Mouse (Mus musculus) cortical plate, adult 2 months (tissue): ENCODE data around the gene Ift22. TPM values are rescaled to one million over a fixed set of nuclear protein-coding genes. Genes with fewer than 3 reads are reported as not detected.
A peak's percentile ranks its signal among the peaks of the same experiment; 100 is the strongest.

Experiments
- H3K27ac ChIP-seq: fragments of 200-500 bp; 2 replicates; pipeline ENCODE4 v1.5.1; 2012; ENCODE audit warnings: low read length, control low read depth, inconsistent platforms; ENCODE audit not compliant: insufficient read depth
- H3K4me1 ChIP-seq: fragments of 200-500 bp; 2 replicates; pipeline ENCODE4 v1.6.1; 2011; ENCODE audit warnings: low read length; ENCODE audit not compliant: control insufficient read depth, insufficient read depth
- H3K4me3 ChIP-seq: fragments of 200-500 bp; 2 replicates; pipeline ENCODE4 v1.5.1; 2011; ENCODE audit warnings: mild to moderate bottlenecking, low read length, control low read depth; ENCODE audit not compliant: insufficient read depth
- CTCF ChIP-seq: fragments of 200-500 bp; IDR thresholded peaks from 2 replicates; pipeline ENCODE4 v1.5.1; 2011; ENCODE audit warnings: mild to moderate bottlenecking, control low read depth, low read length; ENCODE audit not compliant: insufficient read depth; ENCODE audit errors: extremely low read depth
- POLR2A ChIP-seq: fragments of 200-500 bp; IDR thresholded peaks from 2 replicates; pipeline ENCODE4 v1.6.1; 2011; ENCODE audit warnings: mild to moderate bottlenecking, low read length, control low read depth; ENCODE audit not compliant: insufficient read depth; ENCODE audit errors: extremely low read depth
- polyA plus RNA-seq: library from polyadenylated mRNA; depleted of rRNA; stranded (reverse); fragments of >200 nt; gene quantifications from 2 replicates; pipeline ENCODE4 v1.2.3, GENCODE M21; 2012; rRNA removed

Gene Ift22
- polyA plus RNA-seq, 1 experiment, result 79.9 TPM

DNA sequence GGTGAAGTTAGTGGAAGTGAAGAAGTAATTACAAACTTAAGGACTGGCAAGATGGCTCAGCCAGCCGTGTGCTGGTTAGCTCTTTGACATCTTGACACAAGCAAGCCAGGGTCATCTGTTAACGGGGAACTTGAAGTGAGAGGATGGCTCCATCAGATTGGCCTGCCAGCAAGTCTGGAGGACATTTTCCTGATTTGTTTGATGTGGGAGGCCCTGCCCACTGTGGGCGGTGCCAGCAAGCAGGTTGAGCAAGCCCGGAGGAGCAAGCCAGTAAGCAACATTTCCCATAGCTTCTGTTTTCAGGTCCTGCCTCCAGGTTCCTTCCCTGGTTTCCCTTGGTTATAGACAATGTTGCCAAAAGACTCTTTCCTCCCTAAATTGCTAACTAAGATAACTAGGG lies 47.7 kb downstream of the Ift22 start:
- H3K4me1 ChIP-seq, result peaks cover 9% of the 10 kb centered on the region
- H3K27ac ChIP-seq, result no peak overlapping the region
- H3K4me3 ChIP-seq, result no peak overlapping the region
- TF ChIP-seq POLR2A (no peak), CTCF (no peak)

DNA sequence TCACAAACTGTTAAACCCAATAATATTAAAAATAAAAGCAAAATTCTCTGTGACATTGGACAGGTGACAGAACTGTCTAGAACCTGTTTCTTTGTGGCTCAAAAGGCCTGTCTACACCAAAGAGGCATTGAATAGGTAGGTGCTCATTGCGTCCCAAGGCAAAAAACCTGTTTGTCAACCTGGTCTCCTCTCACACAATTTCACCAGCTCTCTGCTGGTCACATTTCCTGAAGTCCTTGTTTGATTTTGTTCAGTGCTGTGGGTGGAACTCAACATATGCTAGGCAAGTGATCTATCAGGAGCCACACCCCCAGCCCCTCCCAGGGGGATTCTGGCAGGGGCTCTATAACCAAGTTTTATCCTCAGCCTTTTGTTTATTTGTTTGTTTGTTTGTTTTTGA lies 49.3 kb downstream of the Ift22 start:
- TF ChIP-seq CTCF (no peak), POLR2A (no peak)
- Histone ChIP-seq H3K4me3 (no peak overlapping the region), H3K4me1 (peaks cover 9% of the 10 kb centered on the region), H3K27ac (no peak overlapping the region)

DNA sequence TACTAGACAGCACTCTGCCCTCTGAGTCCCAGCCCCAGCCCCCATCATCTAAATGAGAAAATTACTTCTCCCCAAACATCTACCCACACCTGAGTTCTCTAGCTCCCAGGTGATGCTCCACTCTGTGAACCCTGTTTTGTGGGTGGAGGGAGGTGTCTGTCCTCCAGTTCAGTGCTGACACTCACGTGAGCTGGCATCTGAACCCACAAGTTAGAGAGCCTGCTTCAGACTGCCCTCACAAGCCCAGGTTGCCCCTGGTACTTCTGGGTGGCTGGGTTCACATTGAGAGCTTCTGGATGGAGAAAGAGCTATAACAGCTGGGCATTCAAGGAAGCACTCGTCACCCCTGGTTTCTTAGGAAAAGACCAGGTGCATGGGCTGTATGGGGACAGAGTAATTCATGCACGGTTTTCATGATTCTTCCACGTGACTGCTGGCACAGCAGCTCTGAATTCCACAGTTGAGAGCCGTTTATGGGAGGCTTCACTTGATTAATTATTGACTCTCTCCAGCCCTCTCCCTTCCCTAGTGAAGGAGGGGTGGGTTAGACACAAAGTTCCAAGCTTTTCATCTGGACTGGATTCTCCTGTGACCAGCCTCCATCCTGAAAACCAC lies 51.1 kb downstream of the Ift22 start:
- no peak overlapping the region for H3K27ac ChIP-seq
- H3K4me3 ChIP-seq, result no peak overlapping the region
- TF ChIP-seq CTCF, result no peak
- no peak for TF ChIP-seq POLR2A
- peaks cover 9% of the 10 kb centered on the region for H3K4me1 ChIP-seq

DNA sequence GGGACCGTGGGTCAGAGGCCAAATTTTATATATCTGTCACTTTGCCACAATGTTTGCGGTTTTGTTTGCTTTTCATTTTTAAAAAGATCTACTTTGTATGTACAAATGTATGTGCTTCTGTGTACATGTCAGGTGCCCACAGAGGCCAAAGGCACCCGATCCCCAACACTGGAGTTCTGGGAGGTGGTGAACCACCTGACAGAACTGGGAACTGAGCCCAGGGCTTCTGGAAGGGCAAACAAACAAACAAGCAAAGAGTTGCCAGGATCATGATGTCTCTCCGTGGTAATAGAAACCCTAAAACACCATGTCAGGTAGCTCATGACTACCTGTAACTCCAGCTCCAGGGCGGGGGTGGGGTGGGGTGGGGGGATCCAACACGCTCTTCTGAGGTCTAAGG lies 52.1 kb downstream of the Ift22 start:
- Histone ChIP-seq H3K4me1 (peaks cover 7% of the 10 kb centered on the region), H3K4me3 (no peak overlapping the region), H3K27ac (no peak overlapping the region)
- TF ChIP-seq CTCF (no peak), POLR2A (no peak)

DNA sequence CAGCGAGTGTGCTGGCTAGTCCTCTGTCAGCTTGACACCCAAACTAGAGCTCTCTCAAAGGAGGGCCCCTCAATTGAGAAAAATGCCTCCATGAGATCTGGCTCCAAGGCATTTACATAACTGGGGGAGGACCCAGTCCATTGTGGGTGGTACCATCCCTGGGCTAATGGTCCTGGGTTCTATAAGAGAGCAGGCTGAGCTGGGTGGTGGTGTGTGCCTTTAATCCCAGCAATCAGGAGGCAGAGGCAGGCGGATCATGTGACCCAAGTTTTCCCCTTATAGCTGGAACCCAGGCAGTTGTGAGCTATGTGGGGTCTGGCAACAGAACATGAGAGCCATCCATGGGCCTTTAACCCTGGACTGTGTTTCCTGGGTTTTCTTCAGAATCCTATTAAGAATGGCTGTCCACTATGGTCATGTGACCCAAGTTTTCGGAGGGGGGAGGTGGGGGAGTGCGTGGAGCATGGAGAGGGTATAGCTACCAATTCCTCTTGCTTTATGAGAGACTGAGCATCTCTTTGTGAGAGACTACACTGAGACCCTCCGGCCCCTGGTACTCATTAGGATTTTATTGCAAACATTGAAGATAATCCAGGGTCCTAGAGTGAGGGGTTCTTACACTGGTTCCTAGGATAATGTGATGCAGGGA lies 53.5 kb downstream of the Ift22 start:
- TF ChIP-seq CTCF (no peak), POLR2A (no peak)
- Histone ChIP-seq H3K4me1 (peaks cover 4% of the 10 kb centered on the region), H3K27ac (peak overlapping the region; percentile 87; the same call in 1 of the 2 replicates), H3K4me3 (peak overlapping the region; percentile 63; the same call in 1 of the 2 replicates)

DNA sequence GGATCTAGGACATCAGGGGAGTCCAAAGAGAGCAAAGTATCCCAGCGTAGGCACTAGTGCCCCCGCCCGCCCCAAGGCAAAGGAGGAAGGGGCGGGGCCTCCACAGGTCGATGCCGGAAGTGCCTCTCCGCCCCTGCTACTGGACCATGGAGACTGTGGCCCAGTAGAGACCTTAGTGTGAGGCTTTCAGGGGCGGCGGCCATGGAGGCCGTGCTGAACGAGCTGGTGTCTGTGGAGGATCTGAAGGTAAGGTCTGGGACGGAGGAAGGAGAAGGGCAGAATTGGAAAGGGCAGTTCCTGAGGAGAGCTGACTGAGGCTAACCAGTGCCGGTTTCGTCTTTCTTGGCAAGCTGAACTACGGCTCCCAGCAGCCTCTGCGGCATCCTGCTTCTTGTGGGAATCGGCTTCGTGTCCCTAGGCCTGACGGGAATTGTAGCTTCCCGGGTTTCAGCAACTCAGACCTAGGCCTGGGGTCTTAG lies 54.1 kb downstream of the Ift22 start:
- peak overlapping the region; percentile 87 for H3K27ac ChIP-seq
- peak overlapping the region; percentile 63 for H3K4me3 ChIP-seq
- TF ChIP-seq CTCF (no peak), POLR2A (peak; percentile 86; the same call in 1 of the 2 replicates)
- H3K4me1 ChIP-seq, result peaks cover 2% of the 10 kb centered on the region

DNA sequence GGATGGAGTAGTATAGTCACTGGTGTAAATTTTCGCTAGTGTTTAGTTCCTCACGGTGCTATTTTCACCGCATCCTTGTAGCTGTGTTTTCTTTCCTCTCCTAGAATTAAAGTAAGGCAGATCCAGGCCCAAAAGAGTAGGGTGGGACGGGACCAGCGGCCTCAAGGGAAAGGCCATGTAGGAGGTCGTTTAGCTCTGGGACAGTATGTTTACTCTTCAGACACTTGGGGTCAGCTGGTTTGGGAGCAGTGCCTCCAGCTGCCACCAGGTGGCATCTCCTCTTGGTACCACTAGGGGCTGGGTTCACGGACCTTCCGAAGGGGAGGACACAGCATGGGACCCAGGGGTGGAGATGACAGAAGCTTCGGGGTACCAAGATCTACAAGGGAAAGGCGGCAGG lies 54.6 kb downstream of the Ift22 start:
- Histone ChIP-seq H3K27ac (peak overlapping the region; percentile 87), H3K4me3 (peak overlapping the region; percentile 63), H3K4me1 (peaks cover 2% of the 10 kb centered on the region)
- peak; percentile 5; the same call in 1 of the 2 replicates for TF ChIP-seq POLR2A
- peak; percentile 79 for TF ChIP-seq CTCF

DNA sequence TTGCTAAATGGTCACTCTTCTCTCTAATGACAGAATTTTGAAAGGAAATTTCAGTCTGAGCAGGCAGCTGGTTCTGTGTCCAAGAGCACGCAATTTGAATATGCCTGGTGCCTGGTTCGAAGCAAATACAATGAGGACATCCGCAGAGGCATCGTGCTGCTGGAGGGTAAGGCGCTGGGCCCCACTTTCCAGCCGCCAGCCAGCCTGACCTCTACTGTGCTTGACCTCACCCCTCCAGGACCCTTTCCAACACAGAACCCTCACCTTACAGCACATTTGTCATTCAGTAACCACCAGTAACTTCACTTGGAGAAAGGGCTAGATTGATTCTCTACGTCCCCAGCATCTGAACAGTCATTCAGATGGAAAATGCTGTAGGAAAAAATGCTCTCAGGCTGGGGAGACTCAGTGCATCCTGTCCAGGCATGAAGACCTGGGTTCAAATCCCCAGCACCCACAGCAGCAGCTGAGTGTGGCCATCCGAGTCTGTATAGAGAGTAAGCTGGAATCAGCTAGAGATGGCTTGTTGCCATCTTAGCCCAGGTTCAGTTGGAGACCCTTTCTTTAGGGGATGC lies 55.1 kb downstream of the Ift22 start:
- peaks cover 2% of the 10 kb centered on the region for H3K4me1 ChIP-seq
- TF ChIP-seq CTCF, result no peak
- TF ChIP-seq POLR2A, result no peak
- peak overlapping the region; percentile 63 for H3K4me3 ChIP-seq
- 0 out of 2 replicates have a peak overlapping the region, but pooled peaks have one; percentile 4 for H3K27ac ChIP-seq

Other genes with a start within 250 kb of the Ift22 start
- not detected in 2 replicates for gene Myl10, start 215.0 kb upstream of the Ift22 start, polyA plus RNA-seq
- gene Col26a1, start 24.9 kb upstream of the Ift22 start, polyA plus RNA-seq, result 22.7 and 29.9 TPM in 2 replicates
- gene Fis1, start 45.1 kb downstream of the Ift22 start, polyA plus RNA-seq, result 416 and 433 TPM in 2 replicates
- gene Cldn15, start 58.5 kb downstream of the Ift22 start, polyA plus RNA-seq, result 0.21 and 0.33 TPM in 2 replicates
- 34.5 and 36.6 TPM in 2 replicates for gene Plod3, start 78.9 kb downstream of the Ift22 start, polyA plus RNA-seq
- gene Znhit1, start 79.9 kb downstream of the Ift22 start, polyA plus RNA-seq, result 94.7 and 96.2 TPM in 2 replicates
- gene Vgf, start 118.2 kb downstream of the Ift22 start, polyA plus RNA-seq, result 158 and 168 TPM in 2 replicates
- 311 and 334 TPM in 2 replicates for gene Ap1s1, start 138.0 kb downstream of the Ift22 start, polyA plus RNA-seq
- 0.49 and 0.54 TPM in 2 replicates for gene Serpine1, start 164.1 kb downstream of the Ift22 start, polyA plus RNA-seq
- 1.8 and 1.9 TPM in 2 replicates for gene Trim56, start 208.1 kb downstream of the Ift22 start, polyA plus RNA-seq
- gene Muc3, start 241.2 kb downstream of the Ift22 start, polyA plus RNA-seq, result not detected in 2 replicates